ENCODE assay signal across 25 mouse cellular contexts in genomic region chr11:37118058-37118457, GRCm38 (mm10).
DNase-seq lines count a peak whose midpoint lies in the region; ATAC-seq lines count a peak whose summit lies in the region.
"Had no signal": no experiment of that assay in that cellular context is flagged by ENCODE, and none has a peak within 500 bp of the region (broad histone marks: within the 10 kb centered on the region; RNA-seq: fewer than 3 reads in every experiment).

No protein-coding gene starts in this region.

- H3K36me3 ChIP-seq in heart, embryonic 14.5 days (ENCODE audit: control insufficient read depth, insufficient read depth, low read length): no peaks in the 10 kb centered on the region
- no peaks in the 10 kb centered on the region for H3K36me3 ChIP-seq in heart, embryonic 12.5 days
- H3K36me3 ChIP-seq: hindbrain, embryonic 12.5 days; intestine, embryonic 15.5 days; limb, embryonic 12.5 days; liver, embryonic 12.5 days; neural tube, embryonic 12.5 days had no signal

- no peak overlapping the region for H3K27ac ChIP-seq in heart, embryonic 14.5 days (replicated peaks in 1 of 2; ENCODE audit: control insufficient read depth in 1 of 2, insufficient read depth in 1 of 2, low read depth in 2 of 2, low read length in 2 of 2)
- no peak overlapping the region for H3K27ac ChIP-seq in heart, embryonic 12.5 days (ENCODE audit: poor library complexity, severe bottlenecking)
- H3K27ac ChIP-seq: forebrain, embryonic 13.5 days; hindbrain, embryonic 12.5 days; hindbrain, postnatal 0 days; intestine, embryonic 15.5 days; limb, embryonic 12.5 days; liver, embryonic 12.5 days; neural tube, embryonic 12.5 days had no signal

- peak overlapping the region; percentile 52 for H3K4me2 ChIP-seq in heart, embryonic 14.5 days (ENCODE audit: low read length)
- H3K4me2 ChIP-seq in heart, embryonic 12.5 days: no peak overlapping the region
- H3K4me2 ChIP-seq: forebrain, embryonic 13.5 days; hindbrain, embryonic 12.5 days; limb, embryonic 12.5 days; liver, embryonic 12.5 days; midbrain, embryonic 11.5 days; neural tube, embryonic 12.5 days had no signal

- DNase-seq in adrenal gland, postnatal 10 days: peak; percentile 4
- DNase-seq in adrenal gland, adult (ENCODE audit: inconsistent age in 2 of 2, low spot score in 1 of 2): no peak
- DNase-seq in cerebellum, postnatal 36 days: peak; percentile 17 to 22
- no peak for DNase-seq in cerebellum, adult 8-10 months
- no peak for DNase-seq in urinary bladder, postnatal 4 days (ENCODE audit: low spot score in 2 of 2)
- DNase-seq: gastrocnemius, postnatal 10 days; kidney, adult 2 months; liver, postnatal 0 days; lung, postnatal 36 days; right cerebral cortex, adult 18-20 months; spleen, adult 18-20 months; thymus, postnatal 14 days had no signal

- H3K4me3 ChIP-seq in heart, embryonic 14.5 days (ENCODE audit: control insufficient read depth in 1 of 2, insufficient read depth in 1 of 2, low read depth in 1 of 2, low read length in 2 of 2): no peak overlapping the region
- no peak overlapping the region for H3K4me3 ChIP-seq in heart, embryonic 12.5 days
- H3K4me3 ChIP-seq: forebrain, embryonic 13.5 days; hindbrain, embryonic 12.5 days; intestine, embryonic 15.5 days; left cerebral cortex, adult 2 months; limb, embryonic 12.5 days; liver, embryonic 12.5 days; myocyte; neural tube, embryonic 12.5 days had no signal

- no peaks in the 10 kb centered on the region for H3K27me3 ChIP-seq in heart, embryonic 14.5 days (ENCODE audit: control insufficient read depth, insufficient read depth, low read length)
- H3K27me3 ChIP-seq in heart, embryonic 12.5 days (replicated peaks): no peaks in the 10 kb centered on the region
- H3K27me3 ChIP-seq: hindbrain, embryonic 12.5 days; intestine, embryonic 15.5 days; limb, embryonic 12.5 days; liver, embryonic 12.5 days; neural tube, embryonic 12.5 days had no signal

- no peak overlapping the region for H3K9ac ChIP-seq in heart, embryonic 14.5 days (ENCODE audit: low read length)
- H3K9ac ChIP-seq in heart, embryonic 12.5 days: no peak overlapping the region
- H3K9ac ChIP-seq: forebrain, embryonic 13.5 days; hindbrain, embryonic 12.5 days; intestine, embryonic 15.5 days; limb, embryonic 12.5 days; liver, embryonic 12.5 days; liver, postnatal 0 days; neural tube, embryonic 12.5 days had no signal

- ATAC-seq in heart, embryonic 14.5 days (ENCODE audit: insufficient number of reproducible peaks, insufficient read depth, low FRiP score, low read depth): no peak
- ATAC-seq in heart, embryonic 12.5 days (ENCODE audit: insufficient number of reproducible peaks, low FRiP score): no peak
- ATAC-seq: forebrain, embryonic 13.5 days; hindbrain, postnatal 0 days; intestine, embryonic 15.5 days; liver, embryonic 12.5 days; liver, postnatal 0 days; Patski had no signal

- peaks cover 5 to 6% of the 10 kb centered on the region in 2 experiments for H3K4me1 ChIP-seq in heart, embryonic 14.5 days (ENCODE audit: control insufficient read depth in 2 of 2, insufficient read depth in 2 of 2, low read length in 2 of 2)
- H3K4me1 ChIP-seq in heart, embryonic 12.5 days (replicated peaks): peaks cover 5% of the 10 kb centered on the region
- H3K4me1 ChIP-seq: hindbrain, embryonic 12.5 days; intestine, embryonic 15.5 days; limb, embryonic 12.5 days; liver, embryonic 12.5 days; neural tube, embryonic 12.5 days had no signal

- H3K9me3 ChIP-seq in heart, embryonic 14.5 days (ENCODE audit: control insufficient read depth, low read length): no peaks in the 10 kb centered on the region
- H3K9me3 ChIP-seq in heart, embryonic 12.5 days (replicated peaks): no peaks in the 10 kb centered on the region
- H3K9me3 ChIP-seq: forebrain, embryonic 13.5 days; hindbrain, embryonic 12.5 days; intestine, embryonic 15.5 days; limb, embryonic 12.5 days; liver, embryonic 12.5 days; neural tube, embryonic 12.5 days had no signal

Comparison
In these comparisons a context has a peak if more than half of its experiments do, and no peak if none do; other contexts are left out.
1. DNase-seq: peak in adrenal gland, postnatal 10 days (single experiment) and cerebellum, postnatal 36 days (2 of 2); none in adrenal gland, adult (0 of 2), cerebellum, adult 8-10 months (single experiment) and urinary bladder, postnatal 4 days (0 of 2).